Mouse (Mus musculus): ENCODE data around the gene Anapc16. TPM values are rescaled to one million over a fixed set of nuclear protein-coding genes. Genes with fewer than 3 reads are reported as not detected.
A peak's percentile ranks its signal among the peaks of the same experiment; 100 is the strongest.

The Anapc16 gene
- total RNA-seq, 2 experiments from 2014 or later: 60.2 to 60.8 TPM

DNA sequence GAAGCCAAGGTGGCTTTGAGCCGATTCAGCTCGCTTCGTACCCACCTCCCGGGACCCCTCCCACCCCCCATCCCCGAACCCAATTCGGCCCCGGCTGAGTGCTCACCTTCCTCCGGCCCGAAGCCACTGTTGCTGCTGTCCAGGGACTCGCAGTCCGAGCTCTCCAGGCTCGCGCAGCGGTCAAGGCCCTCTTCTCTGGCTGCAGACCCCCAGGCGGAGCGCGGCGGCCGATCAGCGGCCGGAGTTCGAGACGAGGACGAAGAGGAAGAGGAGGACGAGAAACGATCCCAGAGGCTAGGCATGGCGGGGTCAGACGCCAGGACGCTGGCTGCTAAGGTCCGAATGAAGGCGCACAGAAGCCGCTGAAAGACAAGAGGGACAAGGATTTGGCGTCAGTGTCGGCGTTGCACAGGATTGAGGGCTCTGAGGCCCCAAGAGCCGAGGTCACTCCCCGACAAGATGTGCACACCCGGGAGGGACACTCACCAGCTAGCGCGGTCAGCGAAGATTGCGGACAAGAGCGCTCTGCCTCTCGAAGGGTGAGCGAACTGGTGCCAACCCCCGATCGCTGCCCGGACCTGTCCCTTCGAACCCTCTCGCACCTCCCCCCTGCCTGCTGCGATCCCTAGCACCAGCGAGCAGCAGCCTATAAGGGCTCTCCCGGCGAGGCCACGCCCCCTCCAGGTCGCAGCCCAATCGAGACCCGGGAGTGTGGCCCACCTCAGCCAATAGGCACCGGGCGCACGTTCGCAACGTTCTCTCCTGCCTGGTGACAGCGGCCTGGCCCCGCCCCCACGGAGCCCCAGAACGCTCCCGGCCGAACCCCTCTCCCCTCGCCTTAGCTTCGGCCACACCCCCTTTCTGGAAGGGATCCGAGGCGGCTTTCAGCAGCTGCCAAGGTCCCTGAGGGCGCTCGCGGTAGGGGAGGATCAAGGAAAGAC lies 51.5 kb downstream of the Anapc16 start, which contains the start of gene Ddit4:
TSS of gene Ddit4 (minus strand) at position 624 of the 941 bp plus-strand sequence.
- intact Hi-C loops (cut with DNase I): loop anchor here (5.0 kb wide), 1 partner anchor 54 kb away; no protein-coding TSS in a partner anchor
- DNase-seq: peak; percentile 100

GRCm38 (mm10) chr10:59950716-59951191 lies 52.2 kb downstream of the Anapc16 start:
- DNase-seq: peak; percentile 89

GRCm38 (mm10) chr10:59949783-59950605 lies 52.9 kb downstream of the Anapc16 start:
- peak; percentile 37 for DNase-seq
- intact Hi-C loops (cut with DNase I): loop anchor here (5.0 kb wide), 1 partner anchor 53 kb away; no protein-coding TSS in a partner anchor

More at GRCm38 (mm10) chr10:59950716-59951191, 52.2 kb downstream of the Anapc16 start:
- intact Hi-C loops (cut with DNase I): loop anchor here (5.0 kb wide), 1 partner anchor 53 kb away; no protein-coding TSS in a partner anchor

GRCm38 (mm10) chr10:59949255-59949648 lies 53.7 kb downstream of the Anapc16 start:
- intact Hi-C loops (cut with DNase I): no loop called here
- DNase-seq: no peak

GRCm38 (mm10) chr10:59948363-59949254 lies 54.3 kb downstream of the Anapc16 start:
- intact Hi-C loops (cut with DNase I): no loop called here
- no peak for DNase-seq

- no peak for DNase-seq
- intact Hi-C loops (cut with DNase I): no loop called here
Observed at GRCm38 (mm10) chr10:59947296-59948073, 55.5 kb downstream of the Anapc16 start.

GRCm38 (mm10) chr10:59946362-59946761 lies 56.6 kb downstream of the Anapc16 start:
- intact Hi-C loops (cut with DNase I): no loop called here

DNA sequence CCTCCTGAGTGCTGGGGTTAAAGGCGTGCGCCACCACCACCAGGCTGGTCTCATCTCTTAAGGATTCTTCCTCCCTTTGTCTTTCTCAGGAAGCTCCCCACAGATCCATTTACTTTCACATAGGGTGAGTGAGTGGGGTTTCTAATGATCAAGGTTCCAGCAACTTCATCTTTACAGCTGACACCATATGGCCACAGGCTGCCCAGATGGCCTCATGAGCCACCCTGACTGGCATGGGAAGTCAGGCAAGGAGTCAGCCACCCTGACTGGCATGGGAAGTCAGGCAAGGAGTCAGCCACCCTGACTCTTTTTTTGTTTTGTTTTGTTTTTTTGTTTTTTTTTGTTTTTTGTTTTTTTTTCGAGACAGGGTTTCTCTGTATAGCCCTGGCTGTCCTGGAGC lies 57.5 kb downstream of the Anapc16 start:
- DNase-seq: no peak
- intact Hi-C loops (cut with DNase I): no loop called here

More at GRCm38 (mm10) chr10:59946362-59946761, 56.6 kb downstream of the Anapc16 start:
- DNase-seq: no peak

GRCm38 (mm10) chr10:59943421-59943989 lies 59.4 kb downstream of the Anapc16 start:
- intact Hi-C loops (cut with DNase I): no loop called here
- peak; percentile 76 for DNase-seq

GRCm38 (mm10) chr10:59942847-59943420 lies 60.0 kb downstream of the Anapc16 start:
- peak; percentile 63 for DNase-seq
- intact Hi-C loops (cut with DNase I): no loop called here

DNA sequence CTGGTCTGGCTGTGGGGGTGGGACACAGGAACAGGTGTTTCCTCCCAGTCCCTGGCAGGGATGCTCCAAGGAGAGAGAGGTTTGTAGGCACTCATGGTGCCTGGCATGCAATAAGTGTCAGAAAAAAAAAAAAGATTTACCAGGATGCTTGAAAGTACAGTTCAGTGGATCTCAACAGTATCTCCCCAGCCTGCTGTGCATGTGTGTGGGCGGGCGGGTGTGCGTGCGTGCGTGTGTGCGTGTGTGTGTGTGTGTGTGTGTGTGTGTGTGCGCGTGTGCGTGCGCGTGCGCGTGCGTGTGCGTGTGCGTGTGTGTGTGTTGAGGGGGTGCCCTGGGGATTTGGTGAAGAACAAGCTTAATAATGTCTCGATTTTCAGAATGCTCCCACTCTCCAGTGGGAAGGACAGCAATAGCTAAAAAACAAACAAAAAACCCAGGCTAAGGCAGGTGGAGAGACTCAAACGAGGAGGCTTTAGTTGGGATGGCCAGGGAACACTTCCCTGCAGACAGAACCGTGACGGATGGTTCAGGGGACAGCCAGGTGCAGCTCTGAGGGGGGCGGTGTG lies 60.6 kb downstream of the Anapc16 start:
- intact Hi-C loops (cut with DNase I): no loop called here
- no peak for DNase-seq

DNA sequence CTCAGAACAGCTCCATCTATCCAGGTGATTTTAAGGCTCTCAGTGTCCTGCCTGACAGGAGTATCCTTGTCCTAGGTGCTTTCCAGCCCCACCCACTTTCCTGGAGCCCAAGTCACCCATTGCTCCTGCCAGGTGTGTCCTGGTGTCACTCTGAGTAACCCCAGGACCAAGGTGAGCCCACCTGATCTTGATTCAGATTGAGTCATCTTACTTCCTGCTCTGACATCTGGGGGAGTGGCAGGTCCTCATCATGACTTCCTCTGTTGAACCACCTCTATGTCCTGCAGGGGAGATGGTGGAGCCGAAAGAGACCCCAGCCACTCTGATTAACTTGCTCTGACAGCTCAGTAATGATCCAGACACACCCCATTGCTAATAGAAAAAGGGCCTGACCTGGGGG lies 63.9 kb downstream of the Anapc16 start:
- intact Hi-C loops (cut with DNase I): no loop called here

GRCm38 (mm10) chr10:59938662-59939061 lies 64.3 kb downstream of the Anapc16 start:
- no peak for DNase-seq
- intact Hi-C loops (cut with DNase I): no loop called here

More for the DNA sequence above, 63.9 kb downstream of the Anapc16 start:
- DNase-seq: no peak

Other genes starting within 250 kb of the Anapc16 start
- 10 to 100 TPM; 32.1 to 37.7 TPM for gene Dnajb12, start 123.6 kb downstream of the Anapc16 start, total RNA-seq (2021)
- gene Ddit4, start 51.3 kb downstream of the Anapc16 start, total RNA-seq (2021): 10 to 100 TPM; 50.6 to 52.2 TPM
- gene Ascc1, start 330 bp downstream of the Anapc16 start, total RNA-seq (2021): 10 to 100 TPM; 25.8 to 27.1 TPM
- gene Spock2, start 103.1 kb upstream of the Anapc16 start, total RNA-seq (2021): 100 to 1,000 TPM; 312 to 345 TPM
- 1 to 10 TPM; 2.6 to 2.8 TPM for gene Chst3, start 216.1 kb upstream of the Anapc16 start, total RNA-seq (2021)